Mouse (Mus musculus): ENCODE measurements around the gene Dctd. TPM values are rescaled to one million over a fixed set of nuclear protein-coding genes. Genes with fewer than 3 reads are reported as not detected.

The Dctd gene
- polyA plus RNA-seq, 1 experiment from 2014 or later: 14.3 TPM

- 98% methylated on average over 9 of the region's 9 CpGs for WGBS
- no peaks in the 10 kb centered on the region for H3K27me3 ChIP-seq
- ATAC-seq: no peak
- no peak overlapping the region for H3K27ac ChIP-seq
- H3K9me3 ChIP-seq (replicated peaks): peaks cover 6% of the 10 kb centered on the region
- no peaks in the 10 kb centered on the region for H3K36me3 ChIP-seq (ENCODE audit: poor library complexity, severe bottlenecking)
- no peak overlapping the region for H3K9ac ChIP-seq
- H3K4me1 ChIP-seq: no peaks in the 10 kb centered on the region
- H3K4me3 ChIP-seq: no peak overlapping the region
- no peak overlapping the region for H3K4me2 ChIP-seq
Observed at GRCm38 (mm10) chr8:48195971-48196370, 97.1 kb downstream of the Dctd start.

GRCm38 (mm10) chr8:48199171-48199570 lies 100.3 kb downstream of the Dctd start:
- peaks cover 6% of the 10 kb centered on the region for H3K9me3 ChIP-seq (replicated peaks)
- no peak overlapping the region for H3K4me2 ChIP-seq
- no peaks in the 10 kb centered on the region for H3K36me3 ChIP-seq (ENCODE audit: poor library complexity, severe bottlenecking)
- H3K27ac ChIP-seq: no peak overlapping the region
- H3K27me3 ChIP-seq: no peaks in the 10 kb centered on the region
- 95% methylated on average over 9 of the region's 9 CpGs for WGBS
- H3K4me3 ChIP-seq: no peak overlapping the region
- 0 out of 2 replicates have a peak, but pooled peaks cover 2% of the 10 kb centered on the region for H3K4me1 ChIP-seq
- no peak overlapping the region for H3K9ac ChIP-seq
- no peak for ATAC-seq

DNA sequence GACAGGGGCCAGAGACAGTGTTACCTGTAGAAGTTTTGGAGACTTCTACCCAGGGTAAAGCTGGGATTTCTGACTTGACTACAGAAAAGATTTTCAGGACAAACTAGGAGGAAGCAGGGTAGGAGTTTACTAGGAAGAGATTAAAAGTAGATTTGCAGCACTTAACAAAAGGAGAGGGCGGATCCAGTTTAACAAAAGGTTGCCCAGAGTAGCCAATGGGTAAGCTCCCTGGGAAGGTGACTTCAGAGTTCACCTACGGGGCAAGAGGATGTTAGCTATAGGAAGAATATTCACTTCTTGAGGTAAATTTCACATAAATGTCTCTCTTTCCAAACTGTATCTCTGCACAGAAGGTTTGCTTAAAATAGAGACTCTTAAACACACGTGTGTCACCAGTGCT lies 103.7 kb downstream of the Dctd start:
- Histone ChIP-seq H3K4me1 (0 out of 2 replicates have a peak, but pooled peaks cover 5% of the 10 kb centered on the region), H3K27me3 (no peaks in the 10 kb centered on the region), H3K9me3 (replicated peaks) (peaks cover 6% of the 10 kb centered on the region), H3K4me2 (no peak overlapping the region), H3K9ac (no peak overlapping the region), H3K4me3 (no peak overlapping the region), H3K27ac (no peak overlapping the region), H3K36me3 (ENCODE audit: poor library complexity, severe bottlenecking) (no peaks in the 10 kb centered on the region)
- no peak for ATAC-seq
- WGBS: 46% methylated on average over 3 of the region's 3 CpGs

Other genes starting within 250 kb of the Dctd start
- gene Wwc2, start 108.2 kb upstream of the Dctd start, polyA plus RNA-seq (2015; fragmentation: Nextera tagmentation; extraction: Ambion mirVana): 3.5 and 4.1 TPM in 2 replicates